Mouse (Mus musculus) lung, postnatal 0 days (tissue): ENCODE measurements around the gene Mcu.

Experiments used
- CTCF ChIP-seq: IDR thresholded peaks from 2 replicates; pipeline ENCODE4 v1.5.1; 2016; ENCODE audit warnings: antibody characterized with exemption, mild to moderate bottlenecking
- EP300 ChIP-seq: IDR thresholded peaks from 2 replicates; pipeline ENCODE4 v1.6.1; 2016; ENCODE audit warnings: antibody characterized with exemption, mild to moderate bottlenecking, control low read depth

- TF ChIP-seq CTCF, result no peak
- TF ChIP-seq EP300, result no peak
Observed at GRCm38 (mm10) chr10:59527311-59527710, 89.2 kb downstream of the Mcu start.
